Mouse (Mus musculus): Measurements from ENCODE around the gene Nipbl.

- TF ChIP-seq CTCF (IDR thresholded peaks at IDR 0.05; ENCODE audit: low read depth): no peak
- TF ChIP-seq EP300 (IDR thresholded peaks at IDR 0.05; ENCODE audit: low read depth): no peak
Observed at GRCm38 (mm10) chr15:8407082-8407481, 37.2 kb downstream of the Nipbl start.

Data from liver, embryonic 14.5 days (tissue).